Mouse (Mus musculus): ENCODE results near the gene Itga5. TPM values are rescaled to one million over a fixed set of nuclear protein-coding genes. Genes with fewer than 3 reads are reported as not detected.

Itga5 gene
- polyA plus RNA-seq, 1 experiment from 2014 or later = 30.0 TPM

DNA sequence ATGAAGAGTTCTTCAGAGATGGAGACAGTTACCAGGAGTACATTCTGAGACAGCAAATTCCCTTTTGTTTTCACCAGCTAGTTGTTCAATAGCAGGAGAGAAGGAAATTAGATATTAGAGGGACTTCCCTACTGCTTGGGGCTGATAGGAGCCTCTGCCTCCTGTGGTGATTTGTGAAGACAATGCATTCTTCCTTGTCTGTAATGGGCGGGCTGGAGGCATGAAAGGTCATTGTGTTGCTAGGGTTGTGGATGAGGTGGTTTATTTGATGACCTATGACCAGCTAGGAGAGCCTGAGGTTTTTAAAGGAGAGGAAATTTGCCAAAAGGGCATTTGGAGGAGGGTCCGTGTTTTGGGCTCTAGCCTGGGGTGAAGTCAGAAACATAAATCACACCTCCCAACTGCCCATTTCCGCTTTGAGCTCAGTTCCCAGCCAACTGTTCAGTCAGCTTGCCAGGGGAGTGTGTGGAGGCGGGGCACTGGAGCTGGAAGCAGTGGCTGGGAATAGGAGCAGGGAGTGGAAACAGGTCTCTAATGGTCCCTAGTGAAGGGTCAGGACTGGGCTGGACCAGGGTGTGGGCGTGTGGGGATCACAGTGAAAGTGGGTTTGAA, 16.3 kb upstream of the Itga5 start:
- no peaks in the 10 kb centered on the region for H3K36me3 ChIP-seq (ENCODE audit: insufficient read depth, low read length)
- TF ChIP-seq EP300 (IDR thresholded peaks at IDR 0.05) (no peak), CTCF (IDR thresholded peaks at IDR 0.05) (no peak)
- H3K4me1 ChIP-seq (ENCODE audit: insufficient read depth, low read depth, low read length) = 0 out of 2 replicates have a peak, but pooled peaks cover 17% of the 10 kb centered on the region
- H3K27me3 ChIP-seq (replicated peaks; ENCODE audit: insufficient read depth, low read length) = no peaks in the 10 kb centered on the region
- ATAC-seq (peak; percentile 80), DNase-seq (ENCODE audit: low spot score) (peak; percentile 74)
- peak overlapping the region; percentile 48; the same call in 1 of the 2 replicates for H3K27ac ChIP-seq (ENCODE audit: low read length)
- H3K4me2 ChIP-seq (replicated peaks; ENCODE audit: low read depth, low read length) = peak overlapping the region; percentile 23; the same call in 1 of the 2 replicates
- no peaks in the 10 kb centered on the region for H3K9me3 ChIP-seq (ENCODE audit: low read length)
- no peak overlapping the region for H3K9ac ChIP-seq (replicated peaks; ENCODE audit: low read depth)
- 19% methylated on average over 5 of the region's 5 CpGs for WGBS
- no peak overlapping the region for H3K4me3 ChIP-seq (ENCODE audit: low read depth, low read length)

DNA sequence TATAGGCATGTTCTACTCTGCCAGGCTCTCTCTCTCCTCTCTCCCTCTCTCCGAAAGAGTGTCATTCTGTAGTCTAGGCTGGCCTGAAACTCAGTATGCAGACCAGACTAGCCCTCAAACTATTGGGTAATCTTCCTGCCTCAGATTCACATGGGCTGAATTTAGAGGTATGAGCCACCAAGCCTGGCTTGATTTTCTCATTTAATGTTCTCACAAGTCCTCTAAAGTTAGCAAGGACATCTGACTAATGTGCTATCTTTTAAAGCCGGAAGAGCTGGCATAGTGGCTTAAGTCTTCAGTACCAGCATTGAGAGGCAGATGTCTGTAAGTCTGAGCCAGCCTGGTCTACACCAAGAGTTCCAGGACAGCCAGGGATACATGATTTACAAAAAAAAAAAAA, 15.5 kb upstream of the Itga5 start:
- Histone ChIP-seq H3K36me3 (ENCODE audit: insufficient read depth, low read length) (no peaks in the 10 kb centered on the region), H3K9me3 (ENCODE audit: low read length) (no peaks in the 10 kb centered on the region), H3K4me1 (ENCODE audit: insufficient read depth, low read depth, low read length) (0 out of 2 replicates have a peak, but pooled peaks cover 17% of the 10 kb centered on the region), H3K4me2 (replicated peaks; ENCODE audit: low read depth, low read length) (no peak overlapping the region), H3K27ac (ENCODE audit: low read length) (no peak overlapping the region), H3K4me3 (ENCODE audit: low read depth, low read length) (no peak overlapping the region), H3K27me3 (replicated peaks; ENCODE audit: insufficient read depth, low read length) (no peaks in the 10 kb centered on the region), H3K9ac (replicated peaks; ENCODE audit: low read depth) (no peak overlapping the region)
- TF ChIP-seq CTCF (IDR thresholded peaks at IDR 0.05) (no peak), EP300 (IDR thresholded peaks at IDR 0.05) (no peak)
- DNase-seq (ENCODE audit: low spot score) (no peak), ATAC-seq (no peak)
- 81% methylated on average over 2 of the region's 2 CpGs for WGBS

- peak; percentile 26 for DNase-seq (ENCODE audit: low spot score)
- ATAC-seq = 0 out of 2 replicates have a peak, but pooled peaks have one; percentile 0
- Histone ChIP-seq H3K4me2 (replicated peaks; ENCODE audit: low read depth, low read length) (no peak overlapping the region), H3K4me1 (ENCODE audit: insufficient read depth, low read depth, low read length) (0 out of 2 replicates have a peak, but pooled peaks cover 14% of the 10 kb centered on the region), H3K36me3 (ENCODE audit: insufficient read depth, low read length) (no peaks in the 10 kb centered on the region), H3K27me3 (replicated peaks; ENCODE audit: insufficient read depth, low read length) (no peaks in the 10 kb centered on the region), H3K4me3 (ENCODE audit: low read depth, low read length) (no peak overlapping the region), H3K27ac (ENCODE audit: low read length) (0 out of 2 replicates have a peak overlapping the region, but pooled peaks have one; percentile 9), H3K9me3 (ENCODE audit: low read length) (no peaks in the 10 kb centered on the region), H3K9ac (replicated peaks; ENCODE audit: low read depth) (no peak overlapping the region)
- TF ChIP-seq EP300 (IDR thresholded peaks at IDR 0.05) (no peak), CTCF (IDR thresholded peaks at IDR 0.05) (no peak)
- WGBS = 30% methylated on average over 3 of the region's 3 CpGs
These were observed 12.2 kb upstream of the Itga5 start for GRCm38 (mm10) chr15:103378665-103379356.

DNA sequence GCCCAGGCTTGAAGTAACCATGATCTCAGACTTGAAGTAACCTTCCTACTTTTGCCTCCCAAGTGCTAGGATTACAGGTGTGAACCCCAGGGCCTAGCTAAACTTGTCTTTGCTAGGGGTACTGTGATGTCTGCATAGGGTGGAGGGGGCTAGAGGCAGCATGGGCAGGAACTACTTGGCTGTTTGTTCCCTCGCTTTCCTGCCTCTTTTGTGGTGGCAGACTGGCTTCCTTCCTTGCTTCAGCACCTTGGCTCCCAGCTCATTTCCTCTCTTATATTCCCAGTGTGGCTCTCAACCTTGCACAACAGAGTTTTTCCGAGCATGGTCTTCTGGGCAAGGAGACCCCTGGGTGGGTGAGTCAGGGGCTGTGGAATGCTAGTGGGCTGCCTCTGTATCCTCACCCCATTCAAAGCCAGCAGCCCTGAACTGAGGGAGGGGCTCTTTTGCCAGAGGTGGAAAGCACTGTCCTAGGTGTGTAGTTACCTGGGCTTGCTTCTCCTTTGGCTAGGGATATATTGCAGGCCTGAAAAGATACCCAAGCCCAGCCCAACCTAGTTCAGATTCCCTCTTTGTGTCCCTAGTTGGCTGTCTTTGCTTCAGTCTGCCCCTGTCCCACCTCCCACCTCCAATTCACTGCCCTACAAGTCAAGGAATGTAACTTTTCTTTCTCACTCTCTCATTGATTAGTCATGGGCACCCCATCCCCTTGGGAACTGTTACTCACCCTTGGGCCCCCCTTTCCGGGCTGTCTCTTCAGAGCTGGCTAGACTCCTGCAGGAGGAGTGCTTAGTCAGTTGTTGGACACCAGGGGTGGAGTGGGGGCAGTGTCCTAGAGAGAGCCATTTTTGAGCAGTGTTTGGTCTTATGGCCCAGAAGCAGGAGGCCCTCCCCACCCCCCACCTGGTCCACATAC, 11.4 kb upstream of the Itga5 start:
- Histone ChIP-seq H3K4me1 (ENCODE audit: insufficient read depth, low read depth, low read length) (0 out of 2 replicates have a peak, but pooled peaks cover 11% of the 10 kb centered on the region), H3K27ac (ENCODE audit: low read length) (peak overlapping the region; percentile 9), H3K9me3 (ENCODE audit: low read length) (no peaks in the 10 kb centered on the region), H3K36me3 (ENCODE audit: insufficient read depth, low read length) (no peaks in the 10 kb centered on the region), H3K27me3 (replicated peaks; ENCODE audit: insufficient read depth, low read length) (no peaks in the 10 kb centered on the region), H3K4me3 (ENCODE audit: low read depth, low read length) (no peak overlapping the region), H3K4me2 (replicated peaks; ENCODE audit: low read depth, low read length) (no peak overlapping the region), H3K9ac (replicated peaks; ENCODE audit: low read depth) (no peak overlapping the region)
- WGBS = 31% methylated on average over 3 of the region's 3 CpGs
- TF ChIP-seq EP300 (IDR thresholded peaks at IDR 0.05) (no peak), CTCF (IDR thresholded peaks at IDR 0.05) (no peak)
- peak; percentile 32 for DNase-seq (ENCODE audit: low spot score)
- ATAC-seq = peak; percentile 64

GRCm38 (mm10) chr15:103376837-103377269, 10.3 kb upstream of the Itga5 start:
- Histone ChIP-seq H3K9me3 (ENCODE audit: low read length) (no peaks in the 10 kb centered on the region), H3K27me3 (replicated peaks; ENCODE audit: insufficient read depth, low read length) (no peaks in the 10 kb centered on the region), H3K36me3 (ENCODE audit: insufficient read depth, low read length) (no peaks in the 10 kb centered on the region), H3K4me3 (ENCODE audit: low read depth, low read length) (no peak overlapping the region), H3K4me1 (ENCODE audit: insufficient read depth, low read depth, low read length) (0 out of 2 replicates have a peak, but pooled peaks cover 6% of the 10 kb centered on the region), H3K27ac (ENCODE audit: low read length) (no peak overlapping the region), H3K4me2 (replicated peaks; ENCODE audit: low read depth, low read length) (no peak overlapping the region), H3K9ac (replicated peaks; ENCODE audit: low read depth) (no peak overlapping the region)
- peak; percentile 66 for DNase-seq (ENCODE audit: low spot score)
- WGBS = 34% methylated on average over 8 of the region's 8 CpGs
- TF ChIP-seq EP300 (IDR thresholded peaks at IDR 0.05) (no peak), CTCF (IDR thresholded peaks at IDR 0.05) (no peak)
- peak; percentile 34; the same call in 1 of the 2 replicates for ATAC-seq

All from lung, postnatal 0 days (tissue).